Mouse (Mus musculus): ENCODE measurements around the gene Fam184a.

Gene Fam184a

GRCm38 (mm10) chr10:53598821-53599220 is 152.1 kb downstream of the Fam184a start:
- DNase-seq (ENCODE audit: extremely low spot score, low spot score) = no peak

GRCm38 (mm10) chr10:53597121-53597881 is 153.6 kb downstream of the Fam184a start:
- peak; percentile 73 for DNase-seq (ENCODE audit: extremely low spot score, low spot score)

- DNase-seq (ENCODE audit: extremely low spot score, low spot score) = peak; percentile 95
Measured at GRCm38 (mm10) chr10:53596677-53597120, 154.2 kb downstream of the Fam184a start, which contains the start of gene Asf1a. Gene Asf1a, plus strand, starts transcription at chr10:53596757.

GRCm38 (mm10) chr10:53595744-53596676 is 154.9 kb downstream of the Fam184a start:
- DNase-seq (ENCODE audit: extremely low spot score, low spot score) = no peak

GRCm38 (mm10) chr10:53585777-53586176 is 165.1 kb downstream of the Fam184a start:
- no peak for DNase-seq (ENCODE audit: extremely low spot score, low spot score)
